Mouse (Mus musculus) left cerebral cortex, postnatal 14 days (tissue): Measurements from ENCODE around the gene Zfp697. TPM values are rescaled to one million over a fixed set of nuclear protein-coding genes. Genes with fewer than 3 reads are reported as not detected.

Experiments
- DNase-seq, 2 experiments: peaks; one replicate each; pipeline ENCODE4 v3.0.0; 2021 to 2022; ENCODE audit warnings: low spot score in 2 of 2, mixed read lengths in 1 of 2
- intact Hi-C: fragments of 180-260 bp; cut with DNase I; formaldehyde crosslinking; loops from one replicate; pipeline ENCODE4 v1.15.1; 2025
- total RNA-seq, 2 experiments: library from RNA; stranded (reverse); gene quantifications; 2 replicates each; pipeline ENCODE4 v1.2.3; 2021

The Zfp697 gene
- total RNA-seq, 2 experiments from 2014 or later = 37.7 to 40.4 TPM

DNA sequence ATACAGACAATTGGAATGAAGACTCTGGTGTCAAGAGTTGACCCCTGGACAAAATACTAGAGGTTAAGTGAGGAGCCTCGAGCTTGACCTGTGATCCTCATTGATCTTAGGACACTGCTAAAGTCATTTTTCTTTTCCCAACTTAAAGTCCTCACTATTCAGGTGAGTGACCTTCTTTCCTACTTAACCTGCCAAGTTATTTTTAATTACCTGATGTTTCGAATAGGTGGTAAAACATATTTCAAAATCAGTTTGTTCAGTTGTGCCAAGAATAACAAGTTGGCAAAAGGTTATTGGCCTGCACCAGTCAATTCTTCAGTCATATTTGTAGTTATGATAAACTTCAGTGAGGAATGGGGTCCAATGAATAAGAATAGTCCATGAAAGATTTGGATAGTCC is 369.9 kb downstream of the Zfp697 start:
- DNase-seq = no peak
- intact Hi-C loops = no loop called here

DNA sequence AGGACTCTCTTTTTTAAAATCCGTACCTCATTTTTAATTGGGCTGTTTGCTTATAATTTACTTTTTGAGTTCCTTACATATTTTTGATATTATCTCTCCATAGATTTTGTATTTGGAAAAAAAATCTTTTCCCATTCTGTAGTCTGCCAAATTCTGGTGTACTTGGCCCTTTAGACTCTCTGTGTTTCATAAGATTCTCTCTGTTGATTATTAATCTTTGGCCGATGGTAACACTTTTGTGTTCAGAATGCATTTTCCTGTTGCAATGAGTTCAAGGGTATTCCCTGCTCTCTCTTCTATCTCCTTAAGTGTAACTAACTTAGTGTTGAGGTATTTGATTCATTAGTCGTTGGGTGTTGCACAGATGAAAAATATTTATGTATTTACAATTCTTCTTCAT is 374.6 kb downstream of the Zfp697 start:
- intact Hi-C loops = no loop called here
- DNase-seq = no peak

GRCm38 (mm10) chr3:98764155-98764554 is 381.9 kb downstream of the Zfp697 start:
- no peak for DNase-seq
- intact Hi-C loops = no loop called here

DNA sequence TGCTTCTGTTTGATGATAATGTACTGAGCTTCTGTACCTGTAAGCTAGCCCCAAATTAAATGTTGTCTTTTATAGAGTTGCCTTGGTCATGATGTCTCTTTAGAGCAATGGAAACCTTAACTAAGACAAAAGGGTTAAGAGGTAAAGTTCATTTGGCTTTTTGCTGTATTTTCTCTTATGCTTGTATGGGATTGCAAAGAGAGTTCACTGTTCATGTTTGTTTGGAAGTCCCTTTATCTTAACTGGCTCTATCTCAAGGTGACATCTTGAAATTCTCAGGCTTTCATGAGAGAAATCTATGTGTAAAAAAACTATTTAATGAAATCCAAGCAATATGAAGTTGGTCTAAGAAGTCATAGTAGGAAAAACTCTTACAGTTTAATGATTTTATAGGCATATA is 398.7 kb downstream of the Zfp697 start:
- DNase-seq = no peak
- intact Hi-C loops = no loop called here

- intact Hi-C loops = no loop called here
- no peak for DNase-seq
Measured at GRCm38 (mm10) chr3:98782181-98782868, 400.1 kb downstream of the Zfp697 start.

DNA sequence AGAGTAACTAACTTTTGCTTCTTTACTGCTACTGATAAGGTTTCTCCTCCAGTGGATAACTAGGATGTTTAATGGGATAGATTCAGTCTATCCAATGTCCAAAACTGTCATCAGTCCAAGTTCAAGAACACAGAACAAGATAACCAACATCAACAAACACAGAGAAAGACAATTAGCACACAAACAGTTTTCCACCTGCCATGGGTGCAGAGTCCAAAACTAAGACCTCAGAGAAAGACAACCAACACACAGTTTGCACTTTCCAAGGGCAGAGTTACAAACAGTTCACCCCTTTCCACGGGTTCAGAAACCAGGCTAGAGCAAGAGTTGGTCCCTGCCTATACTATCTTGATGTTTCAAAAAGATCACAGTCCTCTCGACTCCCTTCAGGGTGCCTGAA is 404.3 kb downstream of the Zfp697 start:
- no peak for DNase-seq
- intact Hi-C loops = no loop called here

Other genes with a start within 250 kb of the Zfp697 start
- not detected for gene Adam30, start 221.8 kb upstream of the Zfp697 start, total RNA-seq
- not detected for gene Reg4, start 160.3 kb upstream of the Zfp697 start, total RNA-seq
- 10 to 100 TPM; 10.5 to 10.9 TPM for gene Hmgcs2, start 102.0 kb upstream of the Zfp697 start, total RNA-seq
- gene Phgdh, start 42.5 kb upstream of the Zfp697 start, total RNA-seq = 10 to 100 TPM; 52.4 to 60.3 TPM
- gene Gm4450, start 74.7 kb downstream of the Zfp697 start, total RNA-seq = not detected
- not detected for gene Hsd3b4, start 128.1 kb downstream of the Zfp697 start, total RNA-seq
- gene Gm10681, start 206.3 kb downstream of the Zfp697 start, total RNA-seq = not detected
- gene Hsd3b5, start 247.8 kb downstream of the Zfp697 start, total RNA-seq = not detected